Mouse (Mus musculus) ovary, postnatal 36 days (tissue): Measurements from ENCODE around the gene Fgfr2.
A peak's percentile ranks its signal among the peaks of the same experiment; 100 is the strongest.

Experiments used
- DNase-seq: peaks from one replicate; pipeline ENCODE4 v3.0.0; 2022; ENCODE audit warnings: low spot score, mixed read lengths

The Fgfr2 gene

DNA sequence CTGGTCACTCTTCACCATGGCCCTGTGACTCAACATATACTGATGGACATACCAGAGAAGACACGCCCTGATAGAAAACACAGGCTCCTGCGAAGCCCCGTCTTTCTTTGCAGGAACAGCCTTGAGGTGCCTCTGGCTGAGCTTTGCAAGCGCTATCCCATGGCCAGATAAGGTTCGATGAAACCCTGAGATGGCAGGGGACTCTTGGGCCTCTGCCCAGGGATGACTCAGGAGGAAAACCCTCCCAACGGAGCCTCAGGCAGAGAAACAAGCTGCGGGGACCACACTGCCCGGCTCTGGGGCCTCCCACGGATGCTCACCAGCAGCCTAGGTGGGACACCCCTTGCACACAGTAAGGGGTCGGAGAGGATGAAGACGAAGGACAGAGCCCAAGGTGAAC, 115.8 kb downstream of the Fgfr2 start:
- DNase-seq = peak; percentile 74

DNA sequence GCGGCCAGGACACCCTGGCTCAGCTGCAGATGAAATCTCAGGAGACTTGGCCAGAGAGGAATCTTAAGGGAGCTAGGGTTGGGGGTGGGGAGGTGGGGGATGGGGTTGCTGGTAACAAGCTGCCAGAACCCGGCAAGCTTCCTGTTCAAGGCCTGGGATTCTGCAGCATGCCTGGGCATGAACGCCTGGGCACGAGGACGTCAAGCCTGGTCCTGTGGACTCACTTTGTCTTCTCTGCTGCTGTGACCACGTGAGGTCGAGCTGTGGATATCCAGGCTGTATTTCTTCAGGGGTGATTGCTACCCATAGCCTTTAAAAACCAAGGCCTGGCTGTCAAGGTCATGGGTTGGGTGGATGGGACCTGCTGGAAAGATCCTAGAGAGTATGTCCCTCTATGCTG, 117.4 kb downstream of the Fgfr2 start:
- DNase-seq = no peak

GRCm38 (mm10) chr7:133003421-133003820, 119.7 kb downstream of the Fgfr2 start:
- peak; percentile 70 for DNase-seq

DNA sequence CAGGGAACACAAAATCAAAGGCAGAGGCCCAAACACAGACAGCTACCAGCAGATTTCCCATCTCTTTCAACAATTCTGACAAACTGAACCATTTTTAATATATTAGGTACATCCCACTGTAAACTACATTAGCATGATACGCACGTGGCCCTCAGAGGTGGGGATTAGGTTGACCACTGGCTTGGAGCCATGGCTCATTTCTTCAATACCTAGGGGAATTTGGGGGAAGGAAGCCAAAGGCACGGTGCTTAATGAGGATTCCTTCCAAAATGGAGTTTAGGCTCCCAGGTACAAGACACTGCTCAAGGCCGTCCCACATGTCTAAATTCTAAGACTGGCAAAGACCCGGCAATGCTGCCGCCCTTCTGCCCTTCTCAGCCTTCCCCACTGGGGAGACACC, 120.9 kb downstream of the Fgfr2 start:
- no peak for DNase-seq

- no peak for DNase-seq
These were observed 121.8 kb downstream of the Fgfr2 start for GRCm38 (mm10) chr7:133001388-133001787.

DNA sequence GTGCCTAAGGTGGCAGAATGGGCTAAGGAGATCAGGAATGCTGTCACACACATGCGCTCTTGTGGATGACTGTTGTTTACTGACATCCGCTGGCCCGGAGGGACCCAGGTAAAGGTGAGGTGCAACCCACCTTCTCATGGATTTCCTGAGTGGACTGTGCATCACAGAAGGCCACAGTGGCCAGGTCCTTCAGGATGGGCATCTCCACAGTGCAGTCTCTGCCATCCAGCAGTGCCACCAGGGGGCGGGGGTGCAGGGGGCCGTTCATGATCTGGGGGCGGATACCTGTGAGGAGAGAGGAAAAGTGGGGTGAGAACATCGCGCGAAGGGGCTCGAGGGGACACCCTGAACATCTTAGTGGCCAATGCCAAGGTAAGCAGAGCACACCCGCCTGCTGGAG, 124.1 kb downstream of the Fgfr2 start:
- DNase-seq = no peak

DNA sequence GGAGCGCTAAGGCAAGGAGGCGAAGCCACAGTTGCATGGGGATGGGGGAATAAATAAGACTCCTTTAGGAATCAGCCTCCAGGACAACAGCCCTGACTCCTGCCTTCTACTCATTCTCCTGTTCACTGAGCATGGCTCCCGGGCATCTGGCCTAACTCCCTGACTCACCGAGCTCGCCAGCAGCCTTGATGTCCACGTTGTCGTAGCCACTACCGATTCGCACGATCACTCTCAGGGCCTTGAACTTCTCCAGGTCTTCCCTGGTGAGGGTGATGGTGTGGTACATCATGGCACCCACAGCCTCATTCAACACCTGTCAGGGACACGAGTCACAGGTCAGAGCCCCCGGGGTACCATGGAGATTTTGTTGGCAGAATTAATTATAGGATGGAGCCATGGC, 124.5 kb downstream of the Fgfr2 start:
- no peak for DNase-seq

- DNase-seq = no peak
These were observed 126.8 kb downstream of the Fgfr2 start for GRCm38 (mm10) chr7:132996391-132996790.

GRCm38 (mm10) chr7:132994628-132995191, 128.4 kb downstream of the Fgfr2 start:
- DNase-seq = no peak

DNA sequence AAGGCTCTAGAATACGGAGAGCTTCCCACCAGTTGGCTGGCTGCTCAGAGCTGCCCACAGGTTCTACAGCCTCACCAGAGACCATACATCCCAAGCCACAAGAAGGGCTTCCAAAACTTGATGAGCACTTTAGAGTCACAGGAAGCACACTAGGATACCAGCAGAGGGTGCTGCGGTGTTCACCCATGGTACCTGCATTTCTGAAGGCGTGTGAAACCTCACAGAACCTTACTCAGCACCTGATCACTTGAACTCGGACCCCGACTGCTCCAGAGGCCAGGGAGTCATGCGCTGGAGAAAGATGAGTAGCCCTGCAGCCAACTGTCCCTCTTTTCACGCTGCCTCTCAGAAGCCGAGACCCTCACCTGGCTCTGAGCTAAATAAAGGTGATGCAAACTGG, 129.0 kb downstream of the Fgfr2 start:
- no peak for DNase-seq

DNA sequence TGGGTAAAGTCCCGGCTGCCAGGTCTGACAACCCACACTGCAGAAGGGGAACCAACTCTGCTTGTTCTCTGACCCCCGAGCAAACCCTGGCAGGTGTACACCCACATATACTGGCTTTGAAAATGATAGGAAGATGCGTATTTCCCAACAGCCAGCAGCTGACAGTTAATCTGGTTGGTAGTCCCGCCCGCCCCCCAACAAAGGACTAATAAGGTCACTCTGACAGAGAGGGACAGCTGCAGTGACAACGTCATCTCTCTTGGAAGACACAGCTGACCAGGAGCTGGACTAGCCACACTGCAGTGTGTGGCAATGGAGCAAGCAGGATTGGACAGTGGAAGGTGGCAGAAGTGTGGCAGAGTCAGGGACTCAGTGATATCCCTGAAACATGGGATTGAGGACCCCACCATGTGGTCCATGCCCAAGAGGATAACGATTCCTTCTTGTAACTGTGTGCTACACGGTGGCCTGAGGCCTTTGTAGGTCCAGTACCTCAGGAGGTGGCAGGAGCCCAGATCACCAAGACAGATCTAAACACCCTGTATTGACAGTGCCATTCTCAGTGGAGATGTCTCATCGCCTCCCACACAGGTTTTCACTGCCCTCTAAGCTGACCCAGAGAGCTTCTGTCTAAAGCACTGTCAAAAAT, 130.1 kb downstream of the Fgfr2 start:
- DNase-seq = no peak

- DNase-seq = no peak
These were observed 131.8 kb downstream of the Fgfr2 start for GRCm38 (mm10) chr7:132991240-132991900.

GRCm38 (mm10) chr7:132989839-132990238, 133.3 kb downstream of the Fgfr2 start:
- no peak for DNase-seq

GRCm38 (mm10) chr7:132982639-132983038, 140.5 kb downstream of the Fgfr2 start:
- no peak for DNase-seq

GRCm38 (mm10) chr7:132977981-132978380, 145.2 kb downstream of the Fgfr2 start:
- no peak for DNase-seq

DNA sequence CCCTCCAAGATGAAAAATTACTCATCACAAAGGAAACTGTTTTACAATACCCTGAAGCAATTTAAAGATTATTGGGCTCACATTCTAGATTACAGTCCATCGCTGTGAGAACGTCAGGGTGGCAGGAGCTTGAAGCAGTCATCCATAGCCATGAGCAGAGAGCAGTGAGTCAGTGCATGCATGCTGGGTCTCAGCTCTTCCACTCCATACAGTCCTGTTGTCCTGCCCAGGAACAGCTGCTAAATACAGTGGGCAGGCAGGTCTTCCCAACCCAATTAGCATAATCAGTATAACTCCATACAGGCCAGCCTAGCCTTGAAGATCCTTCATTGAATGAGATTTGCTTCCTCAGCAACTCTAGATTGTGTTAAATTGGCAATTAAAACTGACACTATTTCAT, 147.1 kb downstream of the Fgfr2 start:
- DNase-seq = no peak

DNA sequence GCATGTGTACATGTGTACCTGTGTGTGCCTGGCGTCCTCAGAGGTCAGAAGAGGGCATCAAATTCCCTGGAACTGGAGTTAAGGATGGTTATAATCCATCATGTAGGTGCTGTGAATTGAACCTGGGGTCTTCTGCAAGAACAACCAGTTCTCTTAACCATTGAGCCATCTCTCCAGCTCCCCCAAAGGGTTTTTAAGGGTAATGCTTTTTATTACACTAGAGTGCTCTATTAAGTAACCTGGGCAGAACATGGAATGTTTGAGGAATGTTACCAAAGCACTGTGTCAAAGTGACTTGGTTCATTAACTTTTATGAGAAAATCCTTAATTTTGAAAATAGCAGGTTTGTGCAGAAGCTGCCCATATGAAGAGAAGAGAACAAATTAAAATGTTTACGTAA, 151.1 kb downstream of the Fgfr2 start:
- no peak for DNase-seq

- DNase-seq = no peak
These were observed 157.4 kb downstream of the Fgfr2 start for GRCm38 (mm10) chr7:132965707-132966106.

GRCm38 (mm10) chr7:132964395-132964794, 158.8 kb downstream of the Fgfr2 start:
- no peak for DNase-seq

DNA sequence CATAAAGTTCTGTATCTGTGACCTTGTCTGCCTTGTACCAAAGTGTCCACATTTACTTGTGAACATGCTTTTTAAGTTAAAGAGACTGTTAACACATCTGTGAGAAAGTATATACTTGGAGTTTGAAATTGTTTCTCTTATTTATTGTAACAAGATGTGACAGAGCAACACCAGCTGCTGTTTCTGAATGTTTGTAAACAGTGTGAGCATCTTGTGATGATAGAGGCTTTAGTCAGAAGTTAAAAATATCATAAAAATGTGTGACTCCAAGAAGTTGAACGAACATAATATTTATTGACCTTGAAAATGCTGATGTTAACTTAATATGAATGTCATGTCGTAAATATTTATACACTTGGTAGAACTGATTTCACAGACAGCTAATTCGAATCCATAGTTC, 172.5 kb downstream of the Fgfr2 start:
- no peak for DNase-seq

GRCm38 (mm10) chr7:132949968-132950367, 173.2 kb downstream of the Fgfr2 start:
- no peak for DNase-seq

- DNase-seq = no peak
These were observed 182.6 kb downstream of the Fgfr2 start for GRCm38 (mm10) chr7:132940569-132940968.

DNA sequence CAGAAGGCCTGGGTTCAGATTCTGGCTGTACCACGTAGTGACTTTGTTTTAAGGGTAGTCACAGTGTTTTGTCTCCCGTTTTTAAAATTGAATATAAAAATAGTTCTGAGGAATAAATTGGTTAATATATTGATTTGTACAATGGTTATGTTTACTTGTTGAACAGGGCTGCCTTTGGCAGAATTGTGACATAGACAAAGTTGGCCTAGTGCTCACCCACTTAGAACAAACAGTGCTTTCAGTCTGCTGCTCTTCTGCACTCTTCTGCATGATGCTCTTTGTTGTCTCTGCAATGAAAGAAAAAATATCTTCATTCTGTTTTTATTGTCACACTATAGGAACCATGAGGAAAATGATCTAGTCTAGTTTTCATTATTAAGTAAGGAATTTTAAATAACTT, 184.0 kb downstream of the Fgfr2 start:
- DNase-seq = no peak

GRCm38 (mm10) chr7:132934743-132935142, 188.4 kb downstream of the Fgfr2 start:
- DNase-seq = no peak
